Mouse (Mus musculus) kidney, embryonic 16.5 days (tissue): ENCODE results near the gene Gm2026. TPM values are rescaled to one million over a fixed set of nuclear protein-coding genes. Genes with fewer than 3 reads are reported as not detected.
"Not testable (repeated sequence)": the region's sequence is repeated elsewhere in the genome, so short reads cannot be mapped to it uniquely, and the experiment has no call there.

Source experiments
- ATAC-seq: fragments of 200-750 bp; cut with Nextera tagmentation; 2 replicates; pipeline ENCODE4 v1.8.0; 2017; ENCODE audit warnings: moderate TSS enrichment; ENCODE audit not compliant: low FRiP score, low TSS enrichment
- H3K27ac ChIP-seq: fragments of 300-500 bp; sonication (generic); 2 replicates; pipeline ENCODE4 v1.5.1; 2014; ENCODE audit warnings: low read length
- H3K27me3 ChIP-seq: fragments of 300-500 bp; sonication (generic); 2 replicates; pipeline ENCODE4 v1.6.1; 2014; ENCODE audit warnings: low read length, control low read depth, mixed read lengths; ENCODE audit not compliant: insufficient read depth
- H3K36me3 ChIP-seq: fragments of 300-500 bp; sonication (generic); 2 replicates; pipeline ENCODE4 v1.6.1; 2014; ENCODE audit warnings: low read length, control low read depth, mixed read lengths; ENCODE audit not compliant: insufficient read depth
- H3K4me1 ChIP-seq: fragments of 300-500 bp; sonication (generic); 2 replicates; pipeline ENCODE4 v1.6.1; 2014; ENCODE audit warnings: low read length, control low read depth, mixed read lengths; ENCODE audit not compliant: insufficient read depth
- H3K4me2 ChIP-seq: fragments of 300-500 bp; sonication (generic); replicated peaks from 2 replicates; pipeline ENCODE4 v1.6.1; 2014; ENCODE audit warnings: low read depth, low read length
- H3K4me3 ChIP-seq: fragments of 300-500 bp; sonication (generic); 2 replicates; pipeline ENCODE4 v1.5.1; 2014; ENCODE audit warnings: mild to moderate bottlenecking, low read length
- H3K9ac ChIP-seq: fragments of 300-500 bp; sonication (generic); replicated peaks from 2 replicates; pipeline ENCODE4 v1.6.1; 2014; ENCODE audit warnings: low read length
- H3K9me3 ChIP-seq: fragments of 300-500 bp; sonication (generic); 2 replicates; pipeline ENCODE4 v1.6.1; 2016; ENCODE audit warnings: low read length, control low read depth
- WGBS: fragments of 180-500 bp; shearing (Covaris S2); extraction: QIAGEN DNeasy Blood & Tissue Kit; methylation state at CpG from one replicate; pipeline ENCODE4 v1.1.7; 2014; 5-methylcytosine and 5-hydroxymethylcytosine counted together
- polyA plus RNA-seq: library from polyadenylated mRNA; unstranded; fragments of >200 nt; fragmentation: Nextera tagmentation; extraction: Ambion mirVana; gene quantifications from 2 replicates; pipeline ENCODE4 v1.2.1, GENCODE M21; 2015

Gene Gm2026
- polyA plus RNA-seq = 22.9 and 31.4 TPM in 2 replicates

DNA sequence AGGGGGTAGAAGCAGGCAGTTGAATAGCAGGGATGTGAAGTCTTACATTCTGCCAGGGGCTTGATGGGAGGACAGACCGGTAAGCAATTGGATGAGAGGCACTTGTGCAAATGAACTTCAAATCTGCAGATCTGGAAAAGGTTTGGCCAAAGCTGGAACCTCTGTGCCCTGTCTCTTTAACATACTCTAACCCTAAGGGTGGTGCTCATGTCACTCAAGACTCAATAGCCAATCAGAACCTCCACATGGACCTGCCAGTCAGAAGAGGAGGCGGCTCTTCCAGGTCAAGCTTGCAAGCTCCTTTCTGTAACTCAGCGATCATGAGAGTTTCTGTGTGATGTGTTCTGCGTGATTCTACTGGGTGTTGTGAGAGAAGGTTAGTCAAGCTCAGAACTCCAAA lies at the start of gene Gm2026:
Gene Gm2026, plus strand, starts transcription at position 301 of the 400 bp plus-strand sequence.
- not testable (repeated sequence) for H3K9ac ChIP-seq, ATAC-seq, H3K9me3 ChIP-seq, H3K36me3 ChIP-seq, H3K27ac ChIP-seq, H3K4me1 ChIP-seq, H3K27me3 ChIP-seq, H3K4me2 ChIP-seq, H3K4me3 ChIP-seq
- WGBS = no CpG with 5 or more reads among the region's 4 CpGs

DNA sequence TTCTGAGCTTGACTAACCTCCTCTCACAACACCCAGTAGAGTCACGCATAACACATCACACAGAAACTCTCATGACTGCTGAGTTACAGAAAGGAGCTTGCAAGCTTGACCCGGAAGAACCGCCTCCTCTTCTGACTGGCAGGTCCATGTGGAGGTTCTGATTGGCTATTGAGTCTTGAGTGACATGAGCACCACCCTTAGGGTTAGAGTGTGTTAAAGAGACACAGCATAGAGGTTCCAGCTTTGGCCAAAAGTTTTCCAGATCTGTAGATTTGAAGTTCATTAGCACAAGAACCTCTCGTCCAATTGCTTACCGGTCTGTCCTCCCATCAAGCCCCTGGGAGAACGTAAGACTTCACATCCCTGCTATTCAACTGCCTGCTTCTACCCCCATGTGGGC lies 34.1 kb upstream of the Gm2026 start, which contains the start of gene Zfp966:
Gene Zfp966, minus strand, starts transcription at position 101 of the 400 bp plus-strand sequence.
- not testable (repeated sequence) for H3K9ac ChIP-seq, H3K4me3 ChIP-seq, H3K4me2 ChIP-seq, H3K27me3 ChIP-seq, ATAC-seq, H3K4me1 ChIP-seq, H3K36me3 ChIP-seq, H3K9me3 ChIP-seq, H3K27ac ChIP-seq
- no CpG with 5 or more reads among the region's 6 CpGs for WGBS

Other genes with a start within 250 kb of the Gm2026 start
- not detected in 2 replicates for gene Gm2007, start 223.8 kb upstream of the Gm2026 start, polyA plus RNA-seq
- 1.3 and 2.0 TPM in 2 replicates for gene Gm14288, start 164.2 kb upstream of the Gm2026 start, polyA plus RNA-seq
- 19.4 and 23.2 TPM in 2 replicates for gene Gm6710, start 96.1 kb upstream of the Gm2026 start, polyA plus RNA-seq
- 4.5 TPM in 2 replicates for gene Zfp966, start 34.2 kb upstream of the Gm2026 start, polyA plus RNA-seq
- gene Gm2004, start 184.5 kb downstream of the Gm2026 start, polyA plus RNA-seq = 1.5 and 3.6 TPM in 2 replicates